Mouse (Mus musculus): Measurements from ENCODE around the gene Slc25a12.

- TF ChIP-seq CTCF (IDR thresholded peaks at IDR 0.05; ENCODE audit: low read depth, low read length), result no peak
- no peak for TF ChIP-seq POLR2A (IDR thresholded peaks at IDR 0.05; ENCODE audit: extremely low read depth, insufficient read depth, low read length)
Measured at GRCm38 (mm10) chr2:71278791-71279775, 88.5 kb downstream of the Slc25a12 start.
